Mouse (Mus musculus): ENCODE measurements around the gene Exog.
A peak's percentile ranks its signal among the peaks of the same experiment; 100 is the strongest.

Exog gene

DNA sequence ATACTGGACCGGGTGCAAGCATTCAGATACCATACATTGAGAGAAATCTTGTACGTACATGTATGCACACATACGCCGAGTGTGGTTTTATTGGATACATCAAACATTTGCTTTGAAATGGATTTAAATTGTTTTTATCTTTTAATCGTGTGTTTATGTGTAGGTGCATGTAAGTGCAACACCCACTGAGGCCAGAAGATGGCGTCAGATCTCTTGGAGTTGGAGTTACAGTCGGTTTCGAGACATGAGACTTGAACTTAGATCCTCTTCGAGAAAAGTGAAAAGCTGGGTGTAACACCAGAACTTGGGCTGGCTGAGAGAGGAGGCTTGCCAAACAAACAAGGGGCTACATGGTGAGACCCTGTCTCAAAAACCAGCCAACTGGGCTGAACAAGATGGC, 58.9 kb downstream of the Exog start:
- DNase-seq (ENCODE audit: low spot score in 2 of 2): no peak

DNA sequence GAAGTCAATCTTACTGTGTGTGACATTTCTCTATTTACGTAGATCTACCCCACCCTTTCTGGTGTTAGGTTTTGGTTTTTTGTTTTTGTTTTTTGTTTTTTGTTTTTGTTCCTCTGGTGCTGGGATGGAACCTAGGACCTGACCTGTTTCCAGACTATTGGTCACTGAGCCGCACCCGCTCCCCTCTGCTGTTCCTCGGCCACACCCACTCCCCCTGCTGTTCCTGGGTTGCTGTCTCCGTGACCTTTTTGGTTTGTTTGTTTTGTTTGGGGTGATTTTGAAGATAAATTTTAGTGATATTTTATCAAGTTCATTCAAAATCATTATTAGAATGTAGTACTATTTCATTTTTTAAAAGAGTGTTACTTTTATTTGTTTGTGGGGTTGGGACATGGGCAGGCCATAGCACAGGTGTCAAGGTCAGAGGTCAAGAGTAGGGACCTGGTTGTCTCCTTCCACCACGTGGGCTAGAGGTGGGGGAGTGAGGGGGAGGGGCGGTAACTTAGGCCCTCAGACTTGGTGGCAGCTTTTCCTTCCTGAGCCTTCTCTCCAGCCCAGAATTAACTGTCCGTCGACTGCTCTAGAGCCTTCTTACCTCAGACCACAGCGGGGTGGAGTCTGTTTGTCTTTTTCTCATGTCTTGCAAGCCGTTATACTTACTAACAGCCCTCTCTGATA, 60.4 kb downstream of the Exog start:
- DNase-seq (ENCODE audit: low spot score in 2 of 2): no peak

DNA sequence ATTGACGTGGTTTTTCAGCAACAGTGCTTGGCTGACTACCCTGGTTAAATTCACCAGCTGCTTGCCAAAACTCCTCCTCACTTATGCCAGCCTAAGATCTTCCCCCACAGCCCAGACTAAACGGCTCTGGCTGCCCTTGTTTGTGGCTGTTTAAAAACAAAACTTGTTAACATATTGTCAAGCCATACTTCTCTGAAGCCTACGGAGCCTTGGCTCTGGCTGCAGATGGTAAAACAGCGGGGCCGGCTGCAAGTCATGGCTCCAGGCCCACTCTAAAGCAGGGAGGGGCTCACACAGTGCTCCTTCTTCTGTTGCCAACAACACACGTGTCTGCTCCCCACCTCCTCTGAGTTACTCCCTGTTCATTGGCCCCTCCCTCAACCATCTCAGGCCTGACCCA, 66.2 kb downstream of the Exog start:
- DNase-seq (ENCODE audit: low spot score in 2 of 2): peak; percentile 23 to 43

DNA sequence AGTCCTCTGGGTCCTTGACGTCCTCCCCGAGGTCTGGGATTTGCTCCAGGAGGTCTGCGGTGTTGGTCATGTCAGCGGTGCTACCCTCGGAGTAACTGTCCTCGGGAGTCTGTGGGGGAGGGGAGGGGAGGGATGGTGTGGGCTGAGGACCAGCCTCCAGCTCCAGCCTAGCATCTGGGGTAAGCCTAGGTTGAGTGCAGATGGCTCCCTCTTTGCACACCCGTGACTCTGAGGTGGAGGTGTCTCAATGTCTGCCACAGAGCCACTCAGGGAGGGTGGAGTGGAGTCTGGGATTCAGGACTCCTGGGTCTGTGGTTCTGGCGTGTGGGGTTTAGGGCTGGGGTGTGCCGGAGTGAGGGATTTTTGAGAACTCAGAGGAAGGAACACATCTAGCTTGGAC, 68.2 kb downstream of the Exog start:
- DNase-seq (ENCODE audit: low spot score in 2 of 2): no peak

GRCm38 (mm10) chr9:119513816-119514215, 69.1 kb downstream of the Exog start:
- no peak for DNase-seq (ENCODE audit: low spot score in 2 of 2)

DNA sequence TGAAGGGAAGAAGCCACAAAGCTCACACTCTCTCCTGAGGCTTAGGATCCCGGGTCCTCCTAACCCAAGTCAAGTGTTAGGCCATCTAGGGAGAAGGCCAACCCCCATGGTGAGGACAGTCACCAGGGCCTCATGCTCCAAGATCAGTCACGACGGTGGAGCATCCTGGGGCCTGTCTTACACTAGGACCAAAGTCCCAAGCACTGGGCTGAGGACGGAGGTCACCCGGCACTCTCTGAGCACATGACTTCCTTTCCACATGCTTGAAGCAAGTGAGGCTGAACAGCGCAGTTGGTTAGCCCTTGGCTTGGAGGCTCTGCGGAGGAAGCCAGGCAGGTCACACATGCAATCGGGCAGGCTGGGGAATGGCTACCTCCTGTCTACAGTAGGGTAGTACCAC, 70.2 kb downstream of the Exog start:
- DNase-seq (ENCODE audit: low spot score in 2 of 2): no peak
